Comparison of ENCODE assay signal across 35 mouse cellular contexts in the genomic region with DNA sequence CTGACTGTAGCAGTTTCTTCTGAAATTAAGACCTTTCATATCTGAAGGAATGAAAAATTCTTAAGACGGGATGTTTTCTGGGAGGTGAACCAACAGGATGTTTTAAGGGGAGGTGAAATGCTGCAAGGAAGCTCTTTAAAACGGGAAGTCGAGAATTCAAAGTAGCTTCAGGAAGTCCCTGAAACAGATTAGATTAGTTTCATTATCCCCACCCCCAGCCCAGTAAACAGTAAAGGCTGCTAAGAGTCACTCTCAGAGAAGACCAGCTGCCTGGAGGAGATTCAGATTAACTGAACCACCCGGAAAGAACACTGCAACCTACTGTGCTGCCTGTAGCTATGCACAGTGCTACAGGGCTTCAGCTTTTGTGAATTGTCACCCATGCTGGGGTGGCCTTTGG. TPM values are rescaled to one million over a fixed set of nuclear protein-coding genes. Genes with fewer than 3 reads are reported as not detected.
"Had no signal": no experiment of that assay in that cellular context is flagged by ENCODE, and none has a peak within 500 bp of the region (broad histone marks: within the 10 kb centered on the region; RNA-seq: fewer than 3 reads in every experiment).

No protein-coding gene starts in this region.

- H3K27ac ChIP-seq: gastrocnemius, adult 2 months; heart, embryonic 10.5 days; hindbrain, embryonic 10.5 days; hindbrain, embryonic 12.5 days; hindbrain, embryonic 14.5 days; intestine, embryonic 15.5 days; kidney, embryonic 15.5 days; kidney, postnatal 0 days; limb, embryonic 13.5 days; limb, embryonic 15.5 days; liver, embryonic 12.5 days; liver, embryonic 14.5 days had no signal

- H3K36me3 ChIP-seq: heart, embryonic 10.5 days; heart, embryonic 12.5 days; hindbrain, embryonic 10.5 days; hindbrain, embryonic 12.5 days; intestine, embryonic 15.5 days; kidney, embryonic 15.5 days; limb, embryonic 13.5 days; limb, embryonic 15.5 days; liver, embryonic 12.5 days had no signal

- H3K27me3 ChIP-seq: heart, embryonic 12.5 days; hindbrain, embryonic 12.5 days; intestine, embryonic 15.5 days; kidney, embryonic 15.5 days; limb, embryonic 13.5 days; limb, embryonic 15.5 days; liver, embryonic 12.5 days had no signal

- H3K4me1 ChIP-seq: heart, embryonic 10.5 days; heart, embryonic 12.5 days; hindbrain, embryonic 10.5 days; hindbrain, embryonic 12.5 days; intestine, embryonic 15.5 days; kidney, embryonic 15.5 days; limb, embryonic 13.5 days; limb, embryonic 15.5 days; liver, embryonic 12.5 days had no signal

- DNase-seq: gastrocnemius, adult 2 months; gastrocnemius, postnatal 10 days; gastrocnemius, postnatal 25 days; heart, adult 18-20 months; heart, postnatal 10 days; heart, postnatal 4 days; kidney, adult 18-20 months; kidney, adult 9 months; kidney, postnatal 25 days; kidney, postnatal 4 days had no signal

- H3K4me3 ChIP-seq: gastrocnemius, adult 2 months; heart, embryonic 10.5 days; heart, embryonic 12.5 days; hindbrain, embryonic 10.5 days; hindbrain, embryonic 12.5 days; intestine, embryonic 15.5 days; kidney, embryonic 15.5 days; limb, embryonic 13.5 days; limb, embryonic 15.5 days; liver, embryonic 12.5 days had no signal

RNA-seq across cellular contexts. Expression of a gene that starts 13.8 kb away (rescaled TPM):
- polyA plus RNA-seq: hindbrain, embryonic 10.5 days; hindbrain, embryonic 14.5 days; kidney, postnatal 0 days had no signal

RNA-seq across cellular contexts. Expression of a gene that starts 45.5 kb away (rescaled TPM):
- total RNA-seq: gastrocnemius, adult 2 months; gastrocnemius, postnatal 10 days; gastrocnemius, postnatal 25 days; gastrocnemius, postnatal 4 days; granulocyte monocyte progenitor cell, adult 5-6 weeks; heart, adult 18-20 months; heart, adult 8-10 months; heart, postnatal 10 days; heart, postnatal 25 days; heart, postnatal 4 days; layer of hippocampus, postnatal 10 days; layer of hippocampus, postnatal 25 days; left cerebral cortex, adult 8-10 months; left cerebral cortex, postnatal 10 days; left cerebral cortex, postnatal 36 days; liver, adult 2 months had no signal
- polyA plus RNA-seq: hindbrain, embryonic 12.5 days; hindbrain, embryonic 14.5 days; inflammation-experienced regulatory T-cells, adult 6 months; intestine, postnatal 0 days; limb, embryonic 11.5 days; limb, embryonic 15.5 days; liver, adult 2 months had no signal
